Mouse (Mus musculus) lung, embryonic 15.5 days (tissue): ENCODE measurements at regions not wholly inside any gene's neighbourhood (a gene's known extent, or its start where the extent isn't known, plus 50 kb on each side); places are given as distances from the start of the nearest gene placed in this dataset.

Experiments used
- ATAC-seq: fragments of 200-750 bp; cut with Nextera tagmentation; 2 replicates; pipeline ENCODE4 v1.8.0; 2017; ENCODE audit warnings: moderate number of reproducible peaks, borderline replicate concordance; ENCODE audit not compliant: low FRiP score, low TSS enrichment; ENCODE audit errors: extremely low read depth
- H3K27ac ChIP-seq: fragments of 300-500 bp; sonication (generic); 2 replicates; pipeline ENCODE4 v1.5.1; 2015; ENCODE audit warnings: moderate library complexity, mild to moderate bottlenecking, inconsistent platforms
- H3K27me3 ChIP-seq: fragments of 300-500 bp; sonication (generic); 2 replicates; pipeline ENCODE4 v1.6.1; 2015; ENCODE audit warnings: inconsistent platforms
- H3K36me3 ChIP-seq: fragments of 300-500 bp; sonication (generic); 2 replicates; pipeline ENCODE4 v1.6.1; 2015; ENCODE audit warnings: inconsistent platforms
- H3K4me1 ChIP-seq: fragments of 300-500 bp; sonication (generic); 2 replicates; pipeline ENCODE4 v1.6.1; 2015; ENCODE audit warnings: inconsistent platforms
- H3K4me2 ChIP-seq: fragments of 300-500 bp; sonication (generic); 2 replicates; pipeline ENCODE4 v1.6.1; 2015; ENCODE audit warnings: inconsistent platforms, mild to moderate bottlenecking, moderate library complexity
- H3K4me3 ChIP-seq: fragments of 300-500 bp; sonication (generic); 2 replicates; pipeline ENCODE4 v1.5.1; 2015; ENCODE audit warnings: mild to moderate bottlenecking, inconsistent platforms
- H3K9ac ChIP-seq: fragments of 300-500 bp; sonication (generic); 2 replicates; pipeline ENCODE4 v1.6.1; 2015; ENCODE audit warnings: inconsistent platforms
- H3K9me3 ChIP-seq: fragments of 300-500 bp; sonication (generic); 2 replicates; pipeline ENCODE4 v1.6.1; 2016; ENCODE audit warnings: inconsistent platforms
- WGBS: fragments of 180-500 bp; shearing (Covaris S2); methylation state at CpG from one replicate; pipeline ENCODE4 v1.1.7; 2015; 5-methylcytosine and 5-hydroxymethylcytosine counted together

DNA sequence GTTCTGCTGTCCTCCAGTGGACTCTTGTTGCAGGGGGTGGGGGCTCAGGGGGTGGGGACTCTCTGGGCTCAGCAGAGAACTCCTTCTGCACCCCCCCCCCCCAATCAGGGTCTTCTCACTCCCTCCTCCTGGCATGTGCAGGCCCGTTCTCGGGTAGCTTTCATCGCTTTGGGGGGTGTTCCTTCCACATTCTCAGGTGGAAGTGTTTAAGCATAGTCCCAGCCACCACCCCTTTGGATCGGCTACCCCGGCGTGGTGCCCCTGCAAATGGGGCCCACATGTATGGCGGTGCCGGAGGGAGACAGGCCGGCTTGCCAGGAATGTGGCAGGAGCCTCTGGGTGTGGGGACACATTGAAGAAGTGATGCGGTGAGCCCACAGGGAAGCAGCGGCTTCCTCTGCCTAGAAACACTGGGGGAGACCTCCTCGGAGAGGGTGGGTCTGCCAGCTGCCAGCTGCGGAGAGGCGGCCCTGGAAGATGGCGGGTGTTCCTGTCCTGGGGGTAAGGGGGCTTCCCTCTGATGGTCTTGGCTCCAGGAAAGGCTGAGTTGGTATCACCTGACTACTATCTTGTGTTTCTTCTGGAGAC is 92.7 kb downstream of the Asb1 start:
- H3K4me3 ChIP-seq: no peak overlapping the region
- H3K4me1 ChIP-seq: peaks cover 9% of the 10 kb centered on the region; the same call in 1 of the 2 replicates
- WGBS: 80% methylated on average over 15 of the region's 15 CpGs
- H3K27me3 ChIP-seq: no peaks in the 10 kb centered on the region
- H3K4me2 ChIP-seq: no peak overlapping the region
- no peaks in the 10 kb centered on the region for H3K36me3 ChIP-seq
- H3K9me3 ChIP-seq: no peaks in the 10 kb centered on the region
- H3K27ac ChIP-seq: no peak overlapping the region
- no peak for ATAC-seq
- no peak overlapping the region for H3K9ac ChIP-seq

DNA sequence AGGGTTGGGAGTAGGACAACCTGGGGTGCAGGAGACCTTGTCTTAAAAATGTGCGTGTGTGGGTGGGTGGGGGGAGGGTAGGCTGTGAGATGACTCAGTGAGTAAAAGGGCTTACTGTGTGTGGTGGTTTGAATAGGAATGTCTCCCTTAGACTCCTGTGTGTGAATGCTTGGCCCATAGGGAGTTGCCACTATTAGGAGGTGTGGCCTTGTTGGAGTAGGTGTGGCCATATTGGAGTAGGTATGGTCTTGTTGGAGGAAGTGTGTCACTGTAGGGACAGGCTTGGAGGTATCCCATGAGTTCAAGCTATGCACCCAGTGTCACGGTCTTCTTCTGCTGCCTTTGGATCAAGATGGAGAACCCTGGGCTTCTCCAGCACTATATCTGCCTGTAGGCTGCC is 96.2 kb downstream of the Asb1 start:
- no peak for ATAC-seq
- Histone ChIP-seq H3K4me2 (no peak overlapping the region), H3K9me3 (no peaks in the 10 kb centered on the region), H3K27ac (no peak overlapping the region), H3K36me3 (no peaks in the 10 kb centered on the region), H3K27me3 (no peaks in the 10 kb centered on the region), H3K4me1 (no peaks in the 10 kb centered on the region; the same call in 1 of the 2 replicates), H3K9ac (no peak overlapping the region), H3K4me3 (no peak overlapping the region)
- WGBS: 83% methylated on average over 2 of the region's 2 CpGs

GRCm38 (mm10) chr1:91640551-91640950 is 100.2 kb downstream of the Asb1 start:
- no peak overlapping the region for H3K9ac ChIP-seq
- no peak for ATAC-seq
- no peaks in the 10 kb centered on the region for H3K36me3 ChIP-seq
- H3K4me3 ChIP-seq: no peak overlapping the region
- H3K4me1 ChIP-seq: no peaks in the 10 kb centered on the region
- H3K4me2 ChIP-seq: no peak overlapping the region
- no peak overlapping the region for H3K27ac ChIP-seq
- H3K27me3 ChIP-seq: no peaks in the 10 kb centered on the region
- WGBS: 54% methylated on average over 5 of the region's 5 CpGs
- no peaks in the 10 kb centered on the region for H3K9me3 ChIP-seq

DNA sequence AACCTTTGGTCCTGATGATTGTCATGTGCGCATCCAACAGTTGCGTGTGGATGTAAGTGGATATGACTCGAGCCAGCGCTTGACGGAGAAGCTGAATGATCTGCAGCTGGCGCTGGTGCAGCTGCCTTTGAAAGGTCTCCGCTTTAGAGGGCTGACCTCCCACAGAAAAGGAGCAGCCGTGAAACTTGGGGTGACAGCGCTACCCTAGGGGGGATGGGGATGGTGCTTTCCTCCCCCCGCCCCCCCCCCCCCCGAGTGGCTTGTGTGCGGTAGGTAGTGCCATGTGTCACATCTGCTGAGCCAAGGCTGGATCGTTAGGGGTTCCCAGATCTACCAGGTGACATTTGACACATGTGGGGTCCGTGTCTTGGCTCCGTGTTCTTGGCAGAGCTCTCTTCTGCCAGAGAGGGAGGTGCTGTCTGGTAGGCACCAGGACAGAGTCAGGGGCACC is 118.7 kb downstream of the Asb1 start:
- ATAC-seq: no peak

GRCm38 (mm10) chr1:91659486-91659885 is 119.1 kb downstream of the Asb1 start:
- no peak overlapping the region for H3K4me2 ChIP-seq
- ATAC-seq: no peak
- no peak overlapping the region for H3K4me3 ChIP-seq
- no peaks in the 10 kb centered on the region for H3K27me3 ChIP-seq
- no peaks in the 10 kb centered on the region for H3K9me3 ChIP-seq
- no peaks in the 10 kb centered on the region; the same call in 1 of the 2 replicates for H3K4me1 ChIP-seq
- no peak overlapping the region for H3K27ac ChIP-seq
- no peaks in the 10 kb centered on the region for H3K36me3 ChIP-seq
- no peak overlapping the region for H3K9ac ChIP-seq
- 60% methylated on average over 8 of the region's 8 CpGs for WGBS

More for the DNA sequence above, 118.7 kb downstream of the Asb1 start:
- Histone ChIP-seq H3K36me3 (no peaks in the 10 kb centered on the region), H3K4me2 (no peak overlapping the region), H3K4me3 (no peak overlapping the region), H3K9ac (no peak overlapping the region), H3K27me3 (no peaks in the 10 kb centered on the region), H3K27ac (no peak overlapping the region), H3K4me1 (no peaks in the 10 kb centered on the region; the same call in 1 of the 2 replicates), H3K9me3 (no peaks in the 10 kb centered on the region)
- 62% methylated on average over 15 of the region's 15 CpGs for WGBS

DNA sequence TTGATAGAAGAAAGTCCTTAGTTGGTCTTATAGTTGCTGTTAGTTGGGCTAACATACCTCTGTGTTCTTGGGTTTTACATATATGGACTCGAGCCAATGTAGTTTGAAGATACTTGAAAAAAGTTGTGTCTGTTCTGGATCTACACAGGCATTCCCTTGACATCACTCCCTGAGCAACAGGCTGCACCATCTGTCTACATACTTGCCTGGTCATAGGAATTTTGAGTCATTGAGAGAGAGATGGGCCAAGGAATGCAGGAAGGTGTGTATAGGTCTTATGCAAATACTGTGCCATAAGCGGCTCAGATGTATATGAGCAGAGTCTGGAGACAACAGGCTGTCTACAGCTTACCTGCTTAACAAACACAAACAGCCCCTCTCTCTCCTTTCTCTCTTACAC is 122.9 kb downstream of the Asb1 start:
- H3K9me3 ChIP-seq: no peaks in the 10 kb centered on the region
- WGBS: 77% methylated on average over 2 of the region's 2 CpGs

DNA sequence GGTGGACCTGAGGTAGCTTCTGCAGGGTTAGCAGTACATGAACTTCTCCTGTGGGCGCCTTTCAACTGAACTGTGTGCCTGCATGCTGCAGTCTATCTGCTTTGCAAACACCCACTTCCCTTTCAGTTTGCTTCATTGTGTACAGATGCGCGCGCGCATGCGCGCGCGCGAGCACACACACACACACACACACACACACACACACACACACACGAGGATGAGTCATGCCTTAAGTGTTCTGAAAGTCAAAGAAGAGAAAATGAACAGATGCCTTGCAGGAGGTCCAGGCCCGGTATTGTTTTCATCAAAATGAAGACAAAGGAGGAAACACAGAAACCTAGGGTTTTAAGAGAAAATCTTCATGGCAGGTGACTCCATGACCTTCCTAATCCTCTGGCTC is 124.3 kb downstream of the Asb1 start:
- ATAC-seq: no peak
- Histone ChIP-seq H3K27ac (no peak overlapping the region), H3K36me3 (no peaks in the 10 kb centered on the region), H3K27me3 (no peaks in the 10 kb centered on the region), H3K4me2 (no peak overlapping the region), H3K9me3 (no peaks in the 10 kb centered on the region), H3K9ac (no peak overlapping the region), H3K4me3 (no peak overlapping the region), H3K4me1 (no peaks in the 10 kb centered on the region)
- 94% methylated on average over 12 of the region's 12 CpGs for WGBS

More for the DNA sequence above, 122.9 kb downstream of the Asb1 start:
- Histone ChIP-seq H3K9ac (no peak overlapping the region), H3K27me3 (no peaks in the 10 kb centered on the region), H3K36me3 (no peaks in the 10 kb centered on the region), H3K4me2 (no peak overlapping the region), H3K4me3 (no peak overlapping the region), H3K27ac (no peak overlapping the region), H3K4me1 (no peaks in the 10 kb centered on the region; the same call in 1 of the 2 replicates)
- no peak for ATAC-seq

DNA sequence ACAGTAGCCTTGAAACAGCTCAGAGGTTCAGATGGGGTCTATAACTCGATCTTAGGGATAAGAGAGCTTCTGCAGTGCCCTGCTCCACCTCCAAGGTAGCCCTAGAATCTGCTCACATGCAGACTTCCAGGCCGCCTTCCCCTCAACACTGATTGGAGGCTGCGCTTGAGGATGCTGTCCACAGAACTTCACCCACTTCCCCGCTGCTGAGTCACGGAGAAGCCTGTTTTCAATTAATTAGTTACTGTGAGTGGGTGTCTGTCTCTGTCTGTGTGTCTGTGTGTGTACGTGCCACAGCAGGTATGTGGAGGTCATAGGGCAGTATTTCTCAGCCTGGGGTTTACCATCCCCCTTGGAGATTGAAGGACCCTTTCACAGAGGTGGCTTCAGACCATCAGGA is 128.2 kb downstream of the Asb1 start:
- no peak overlapping the region for H3K27ac ChIP-seq
- no peak overlapping the region for H3K4me3 ChIP-seq
- no peaks in the 10 kb centered on the region for H3K36me3 ChIP-seq
- 67% methylated on average over 6 of the region's 6 CpGs for WGBS
- no peaks in the 10 kb centered on the region for H3K4me1 ChIP-seq
- no peak for ATAC-seq
- no peaks in the 10 kb centered on the region for H3K27me3 ChIP-seq
- no peak overlapping the region for H3K4me2 ChIP-seq
- H3K9me3 ChIP-seq: no peaks in the 10 kb centered on the region
- H3K9ac ChIP-seq: no peak overlapping the region

DNA sequence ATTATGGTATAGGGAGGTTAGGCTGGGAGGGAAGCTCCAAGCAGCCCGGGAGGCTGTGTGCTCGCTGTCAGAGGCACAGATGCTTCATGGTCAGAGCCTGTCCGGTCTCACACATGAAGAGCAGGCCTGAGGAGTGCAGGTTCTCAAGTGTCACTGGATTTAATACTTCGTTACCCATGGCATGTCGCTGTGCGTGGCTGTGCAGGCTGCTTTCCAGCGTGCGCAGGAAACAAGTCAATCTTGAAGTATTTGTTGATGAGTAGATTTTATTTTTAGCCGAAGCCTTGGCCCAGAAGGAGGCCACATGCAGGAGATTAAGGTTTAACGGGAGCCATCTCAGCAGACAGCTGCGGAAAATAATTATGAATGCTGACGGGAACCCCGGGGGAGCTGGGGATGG is 130.3 kb upstream of the Twist2 start:
- no peaks in the 10 kb centered on the region for H3K36me3 ChIP-seq
- no peak for ATAC-seq
- no peak overlapping the region for H3K4me2 ChIP-seq
- no peaks in the 10 kb centered on the region for H3K4me1 ChIP-seq
- H3K27ac ChIP-seq: no peak overlapping the region
- no peak overlapping the region for H3K4me3 ChIP-seq
- no peaks in the 10 kb centered on the region for H3K27me3 ChIP-seq
- 61% methylated on average over 13 of the region's 13 CpGs for WGBS
- H3K9me3 ChIP-seq: no peaks in the 10 kb centered on the region
- H3K9ac ChIP-seq: no peak overlapping the region

GRCm38 (mm10) chr1:91674082-91674655 is 127.1 kb upstream of the Twist2 start:
- Histone ChIP-seq H3K9me3 (no peaks in the 10 kb centered on the region), H3K36me3 (no peaks in the 10 kb centered on the region), H3K27ac (no peak overlapping the region), H3K4me2 (no peak overlapping the region), H3K4me1 (no peaks in the 10 kb centered on the region), H3K4me3 (no peak overlapping the region), H3K27me3 (no peaks in the 10 kb centered on the region), H3K9ac (no peak overlapping the region)
- WGBS: 74% methylated on average over 6 of the region's 6 CpGs
- no peak for ATAC-seq

DNA sequence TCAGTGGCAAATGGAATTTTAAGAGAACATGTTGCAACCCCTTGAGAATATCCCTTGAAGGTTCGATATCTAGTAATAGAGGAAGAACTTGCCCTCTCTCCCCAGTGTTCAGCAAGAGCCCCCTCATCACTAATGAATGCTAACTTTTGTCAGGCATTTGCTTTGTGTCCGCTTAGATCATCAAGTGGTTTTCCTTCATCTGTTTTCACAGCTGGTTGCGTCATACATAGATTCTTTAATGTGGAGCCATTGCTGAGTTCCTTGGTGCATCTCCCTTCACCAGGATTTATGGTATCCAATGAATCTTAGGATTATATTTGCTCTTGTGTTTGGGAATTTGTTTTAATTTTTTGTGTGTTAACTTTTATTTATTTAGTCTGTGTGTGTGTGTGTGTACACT is 124.2 kb upstream of the Twist2 start:
- Histone ChIP-seq H3K4me1 (no peaks in the 10 kb centered on the region), H3K4me2 (no peak overlapping the region), H3K36me3 (no peaks in the 10 kb centered on the region), H3K27ac (no peak overlapping the region), H3K27me3 (no peaks in the 10 kb centered on the region), H3K9me3 (no peaks in the 10 kb centered on the region), H3K9ac (no peak overlapping the region), H3K4me3 (no peak overlapping the region)
- 55% methylated on average over 3 of the region's 3 CpGs for WGBS
- no peak for ATAC-seq

DNA sequence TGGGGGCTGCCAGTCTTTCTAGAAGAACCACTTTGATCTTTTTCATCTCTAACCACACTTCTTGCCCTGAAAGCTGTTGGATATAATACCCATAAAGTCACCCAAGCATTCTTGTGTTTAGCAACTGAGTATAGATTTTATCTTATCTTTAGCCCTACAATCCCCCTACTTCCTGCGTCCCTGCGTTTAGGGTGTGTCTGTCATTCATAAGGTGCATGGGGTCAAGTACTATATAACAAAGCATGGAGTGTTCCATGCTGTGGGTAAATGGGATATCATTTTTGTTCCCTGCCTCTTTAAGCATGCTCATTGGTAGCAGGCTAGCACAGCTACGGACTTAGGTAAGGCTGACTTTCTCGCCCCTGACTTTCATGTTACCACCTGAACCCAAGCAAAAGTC is 122.5 kb upstream of the Twist2 start:
- Histone ChIP-seq H3K27me3 (no peaks in the 10 kb centered on the region), H3K4me2 (no peak overlapping the region), H3K4me1 (no peaks in the 10 kb centered on the region), H3K9ac (no peak overlapping the region), H3K4me3 (no peak overlapping the region), H3K9me3 (no peaks in the 10 kb centered on the region), H3K36me3 (no peaks in the 10 kb centered on the region), H3K27ac (no peak overlapping the region)
- no peak for ATAC-seq
- WGBS: 36% methylated on average over 4 of the region's 4 CpGs
